Mouse (Mus musculus) neutrophil, adult 5-6 weeks (primary cell): Measurements from ENCODE around the gene Agap1. TPM values are rescaled to one million over a fixed set of nuclear protein-coding genes. Genes with fewer than 3 reads are reported as not detected.

ENCODE experiments used
- ATAC-seq: fragments of 151-379, 151-347 bp; 2 replicates; pipeline ENCODE4 v1.8.0; 2017; ENCODE audit warnings: mild to moderate bottlenecking, moderate TSS enrichment; ENCODE audit not compliant: insufficient number of reproducible peaks, poor library complexity, low FRiP score, severe bottlenecking; ENCODE audit errors: extremely low read depth
- total RNA-seq: library from RNA; stranded (forward); fragments of 200-1000 nt; gene quantifications from 2 replicates; pipeline ENCODE4 v1.2.3, GENCODE M21; 2017

Agap1 gene
- total RNA-seq, 1 experiment from 2014 or later = 9.7 TPM

DNA sequence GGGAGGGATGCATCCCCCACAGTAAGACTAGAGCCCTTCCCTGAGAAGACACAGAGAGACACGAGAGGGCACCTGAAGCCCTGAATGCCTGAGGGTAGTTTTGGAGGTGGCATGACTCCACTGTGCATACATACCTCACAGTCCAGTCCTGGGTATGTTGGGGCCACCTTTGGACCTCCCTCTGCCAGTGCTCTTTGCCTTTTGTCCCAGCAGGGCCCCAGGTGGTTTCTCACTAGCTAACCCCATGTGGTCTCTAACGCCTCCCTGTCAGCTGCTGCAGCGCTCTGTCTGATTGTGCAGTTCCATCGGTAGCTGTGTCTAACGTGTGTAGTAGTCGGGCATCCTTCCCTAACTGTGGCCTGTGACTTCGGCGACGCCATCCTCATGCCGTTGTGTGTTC, 172.3 kb downstream of the Agap1 start:
- ATAC-seq = no peak

DNA sequence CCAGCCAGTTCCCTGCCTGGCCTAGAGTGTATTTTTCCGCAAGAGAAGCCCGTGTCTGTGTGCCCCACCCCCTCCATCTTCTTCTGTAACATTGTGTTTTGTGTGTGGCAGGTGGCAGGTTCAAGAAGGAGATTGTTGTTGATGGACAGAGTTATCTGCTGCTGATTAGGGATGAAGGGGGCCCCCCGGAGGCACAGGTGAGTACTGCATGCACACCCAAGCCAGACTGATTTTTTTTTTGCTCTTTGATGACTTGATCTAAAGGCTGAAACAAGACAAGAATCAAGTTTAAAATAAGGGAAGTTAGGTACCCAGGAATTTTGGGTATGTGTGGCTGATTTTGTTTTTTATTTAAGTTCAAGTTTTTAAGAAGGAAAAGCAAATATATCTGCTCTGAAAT, 173.0 kb downstream of the Agap1 start:
- ATAC-seq = no peak

DNA sequence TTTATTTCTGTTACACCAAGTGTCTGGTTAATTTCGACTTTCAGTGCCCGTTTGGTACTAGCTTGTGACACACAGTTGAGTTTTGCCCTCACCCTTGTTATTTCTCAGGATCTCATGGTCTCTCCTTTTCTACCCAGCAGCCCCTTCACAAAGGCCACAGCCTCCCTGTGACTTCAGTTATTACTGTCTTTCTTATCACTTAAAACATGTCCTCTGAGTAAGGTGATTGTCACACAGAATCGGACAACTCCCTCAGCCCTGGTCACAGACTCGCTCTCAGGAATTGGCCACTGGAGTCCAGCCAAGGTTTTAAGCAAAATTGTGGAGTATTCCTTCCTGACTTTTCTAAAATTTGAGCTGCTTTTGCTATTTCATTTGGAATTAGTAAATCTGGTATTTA, 176.2 kb downstream of the Agap1 start:
- ATAC-seq = no peak

DNA sequence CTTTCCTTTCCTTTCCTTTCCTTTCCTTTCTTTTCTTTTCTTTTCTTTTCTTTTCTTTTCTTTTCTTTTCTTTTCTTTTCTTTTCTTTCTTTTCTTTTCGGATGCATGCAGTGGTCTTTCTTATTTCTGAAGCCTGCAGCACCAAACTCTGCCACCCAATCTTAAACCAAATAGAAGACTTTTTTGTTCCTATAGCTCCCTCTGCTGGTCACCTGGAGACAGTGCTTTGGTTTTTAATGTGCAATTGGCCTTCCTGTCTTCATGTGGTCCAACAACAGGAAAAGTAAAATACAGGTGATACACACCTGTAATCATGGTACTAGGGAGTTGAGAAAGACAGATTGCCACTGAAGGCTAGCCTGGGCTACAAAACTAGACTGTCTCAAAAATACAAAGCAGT, 177.1 kb downstream of the Agap1 start:
- peak; percentile 30; the same call in 1 of the 2 replicates for ATAC-seq

DNA sequence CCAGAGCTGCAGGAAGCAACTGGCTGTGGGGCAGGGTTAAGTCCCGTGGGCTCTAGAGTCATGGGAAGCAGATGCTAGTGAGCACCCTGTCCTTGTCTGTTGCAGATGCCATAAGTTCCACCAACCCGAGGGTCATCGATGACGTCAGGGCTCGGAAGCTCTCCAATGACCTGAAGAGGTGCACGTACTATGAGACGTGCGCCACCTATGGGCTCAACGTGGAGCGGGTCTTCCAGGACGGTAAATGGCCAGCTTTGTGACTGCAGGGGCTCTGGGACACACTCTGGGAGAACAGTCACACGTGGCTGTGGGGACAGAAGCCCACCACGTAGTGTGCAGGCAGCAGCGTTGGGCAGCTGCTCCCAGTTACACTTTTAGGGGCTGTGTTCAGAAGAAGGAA, 179.4 kb downstream of the Agap1 start:
- no peak for ATAC-seq

DNA sequence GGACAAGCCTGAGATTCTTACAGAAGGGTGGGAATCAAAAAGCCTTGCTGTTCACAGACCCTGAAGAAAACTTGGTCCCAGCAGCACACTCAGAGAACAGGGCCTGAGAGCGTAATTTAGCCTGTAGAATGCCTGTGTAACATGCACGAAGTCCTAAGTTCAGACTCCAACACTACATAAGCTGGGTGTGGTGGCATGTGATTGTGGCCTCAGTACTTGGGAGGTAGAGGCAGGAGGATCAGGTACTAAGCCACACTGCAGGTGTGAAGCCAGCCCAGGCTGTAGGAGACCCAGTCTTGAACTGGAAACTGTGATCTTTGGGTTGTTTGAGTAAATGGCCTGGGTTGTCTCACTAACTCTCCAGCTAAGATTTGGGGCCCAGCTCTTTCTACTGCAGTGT, 180.5 kb downstream of the Agap1 start:
- ATAC-seq = no peak

DNA sequence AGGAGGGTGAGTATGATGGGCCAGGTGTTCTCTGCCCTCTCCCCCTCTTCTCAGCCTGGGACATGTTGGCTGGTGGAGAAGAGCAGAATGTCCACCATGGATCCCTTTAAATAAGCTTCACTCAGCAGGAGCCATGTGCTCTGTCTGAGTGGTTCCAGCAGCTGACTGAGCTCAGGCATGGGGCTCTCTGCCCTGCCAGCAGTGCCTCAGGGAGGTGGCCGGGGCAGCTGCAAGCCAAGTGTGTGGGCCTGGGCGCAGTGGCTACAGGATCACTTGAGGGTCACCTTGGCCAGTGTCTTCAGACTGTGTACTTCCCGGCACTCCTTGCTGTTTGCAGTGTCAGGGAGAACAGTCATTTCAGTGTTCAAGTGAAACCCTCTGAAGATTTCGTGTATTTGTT, 183.1 kb downstream of the Agap1 start:
- ATAC-seq = no peak

DNA sequence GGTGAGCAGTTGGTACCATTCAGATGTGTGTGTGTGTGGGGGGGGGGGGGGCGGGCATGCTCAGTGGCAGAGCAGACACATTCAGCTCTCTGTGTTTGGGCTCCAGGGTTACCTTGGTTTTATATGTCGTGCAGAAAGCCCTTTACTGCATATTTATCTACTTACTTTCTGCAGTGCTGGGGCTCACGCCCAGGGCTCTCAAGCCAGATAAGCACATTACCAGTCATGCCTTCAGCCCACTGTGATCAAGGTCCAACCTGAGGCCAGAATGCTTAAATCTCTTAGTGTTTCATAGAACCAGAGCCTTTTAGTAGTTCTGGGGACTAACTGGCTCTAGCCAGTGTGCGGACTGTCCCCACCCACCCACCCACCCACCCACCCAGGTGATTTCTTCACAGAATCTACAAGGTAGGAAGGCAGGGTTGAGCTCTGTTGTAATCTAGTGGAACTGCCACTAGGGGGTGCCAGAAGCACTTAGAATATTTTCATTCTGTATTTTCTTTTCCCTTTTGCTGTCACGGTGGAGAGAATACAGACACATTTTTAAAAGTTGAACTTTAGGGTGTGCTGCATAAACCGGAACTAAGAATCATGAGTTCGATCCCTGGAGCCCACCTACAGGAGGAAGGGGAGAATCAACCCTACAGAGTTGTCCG, 189.0 kb downstream of the Agap1 start:
- ATAC-seq = peak; percentile 36; the same call in 1 of the 2 replicates

DNA sequence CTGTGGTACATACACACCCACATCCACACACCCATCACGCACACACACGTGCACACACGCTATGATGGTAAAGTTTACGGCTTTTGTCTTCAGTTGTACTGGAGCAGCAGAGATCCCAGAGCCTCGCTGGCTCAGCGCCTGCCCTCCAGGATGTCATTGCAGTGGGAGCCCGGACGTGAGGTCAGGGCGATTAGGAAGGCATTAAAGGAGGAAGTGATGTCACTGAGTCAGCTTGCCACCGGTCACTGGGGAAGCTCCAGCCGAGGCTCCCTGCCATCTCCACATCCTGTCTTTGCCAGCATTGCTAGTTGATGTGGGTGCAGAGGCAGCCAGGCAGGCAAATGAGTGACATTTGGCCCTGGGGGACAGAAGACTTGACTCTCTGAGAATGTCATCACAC, 189.5 kb downstream of the Agap1 start:
- ATAC-seq = peak; percentile 76

DNA sequence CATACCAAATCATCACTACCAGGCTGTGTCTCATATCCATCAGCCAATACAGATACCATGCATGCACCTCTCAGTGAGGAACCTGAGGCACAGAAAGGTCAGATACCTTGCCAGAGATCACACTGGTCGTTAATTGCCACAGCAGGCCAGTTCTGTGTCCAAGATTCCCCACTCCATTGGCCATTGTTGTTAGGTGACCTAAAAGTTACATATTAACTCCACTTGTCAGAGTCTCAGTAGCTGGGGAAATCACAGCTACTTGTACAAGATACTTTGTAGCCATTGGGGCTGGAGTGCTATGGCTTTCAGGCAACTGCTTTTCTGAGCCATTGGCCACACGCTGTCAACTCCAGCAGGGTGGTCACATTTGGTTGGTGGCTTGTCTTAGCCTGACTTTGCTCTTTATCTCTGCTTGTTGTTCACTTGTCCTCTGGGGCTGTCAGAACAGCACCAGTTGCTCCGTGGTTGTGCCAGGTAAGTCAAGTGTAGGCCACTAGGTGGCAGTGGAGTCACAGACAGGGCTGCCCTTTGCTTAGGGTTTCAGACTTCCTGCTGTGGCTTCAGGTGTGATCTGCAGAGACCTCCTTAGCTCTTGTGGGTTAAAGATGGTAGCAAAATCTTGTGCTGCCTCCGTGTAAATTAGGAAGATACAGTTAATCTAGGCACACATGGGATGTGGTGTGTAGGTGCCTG, 191.9 kb downstream of the Agap1 start:
- peak; percentile 60; the same call in 1 of the 2 replicates for ATAC-seq

DNA sequence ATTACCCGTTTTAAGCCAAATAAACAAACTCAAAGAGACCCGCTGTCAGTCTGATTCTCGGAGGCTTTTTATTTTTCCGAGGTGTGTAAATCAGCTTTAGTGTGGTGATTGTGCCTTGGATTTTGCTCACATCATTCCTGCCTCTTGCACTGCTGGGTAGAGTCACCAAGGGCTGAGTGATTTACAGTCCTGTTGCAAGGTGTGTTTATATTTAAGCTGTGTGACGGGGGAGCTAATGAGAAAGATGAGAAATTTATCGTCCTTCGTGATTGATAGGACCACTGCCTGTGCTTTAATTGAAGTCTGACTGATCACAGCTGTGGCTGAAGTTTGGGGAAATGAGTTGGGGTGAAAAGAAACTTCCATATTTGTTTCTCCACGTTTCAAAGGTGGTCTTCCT, 192.9 kb downstream of the Agap1 start:
- no peak for ATAC-seq

DNA sequence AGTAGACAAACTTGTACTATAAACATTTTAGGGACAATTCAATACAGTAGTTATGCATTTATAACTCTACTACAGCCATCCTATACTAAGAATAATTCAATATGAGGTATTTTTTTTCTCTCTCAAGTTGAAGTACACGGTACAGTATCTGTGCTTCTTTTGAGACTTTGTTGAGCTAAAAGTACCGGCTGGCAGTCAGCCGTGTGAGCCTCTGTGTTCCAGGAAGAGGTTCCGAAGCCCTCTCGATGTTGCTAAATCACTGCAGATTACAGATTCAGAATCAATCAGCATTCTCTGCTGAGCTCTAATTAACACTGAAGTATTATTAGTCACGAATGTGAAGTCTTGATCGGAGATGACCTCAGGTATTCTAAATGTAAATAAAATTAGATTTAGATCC, 196.0 kb downstream of the Agap1 start:
- ATAC-seq = no peak

DNA sequence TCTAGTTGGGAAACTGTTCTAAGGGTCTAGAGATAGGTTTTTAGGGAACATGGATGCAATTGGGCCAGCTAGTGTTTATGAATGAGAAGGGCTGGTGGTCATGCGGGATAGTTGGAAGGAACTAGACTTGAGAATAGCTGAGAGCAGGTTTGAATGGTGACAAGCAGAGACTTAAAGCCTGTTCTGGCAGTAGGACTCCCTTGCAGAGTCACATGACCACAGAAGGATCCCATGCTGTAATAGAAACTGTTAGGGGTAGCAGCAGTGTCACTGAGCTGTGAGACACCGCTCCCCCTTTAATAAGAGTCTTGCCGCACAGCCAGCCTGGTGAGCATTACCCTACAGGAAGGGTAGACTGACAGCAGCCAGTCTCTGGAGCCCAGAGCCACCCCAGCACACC, 201.6 kb downstream of the Agap1 start:
- ATAC-seq = no peak

DNA sequence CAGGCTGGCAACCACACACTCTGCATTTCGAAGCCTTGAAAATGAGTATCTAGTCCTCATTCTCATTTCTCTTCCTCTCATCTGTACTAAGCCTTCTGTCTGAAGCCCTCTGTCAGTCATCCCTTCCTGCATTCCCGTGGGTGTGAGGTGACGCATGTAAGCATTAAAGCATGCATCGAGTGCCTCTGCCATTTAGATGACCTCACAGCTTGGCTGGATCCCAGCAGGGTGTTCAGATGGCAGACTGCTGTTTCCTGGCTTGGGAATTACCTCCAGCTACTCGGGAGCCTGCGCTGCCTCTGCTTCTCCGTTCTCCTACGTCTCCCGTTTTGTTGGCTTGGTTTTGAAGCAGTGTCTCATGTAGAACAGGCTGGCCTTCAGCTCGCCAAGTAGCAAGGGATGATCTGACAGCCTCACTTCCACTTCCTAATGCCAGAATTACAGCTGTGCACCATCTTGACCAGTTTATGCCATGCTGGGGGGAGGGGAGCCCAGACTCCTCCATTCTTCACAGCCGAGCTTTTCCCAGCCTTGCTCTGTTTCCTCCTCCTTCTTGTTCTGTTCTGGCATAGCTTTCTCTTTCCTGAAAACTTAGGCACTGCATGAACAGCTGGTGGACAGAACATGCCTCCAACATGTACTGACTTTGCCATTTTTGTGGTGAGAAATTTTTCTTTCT, 202.2 kb downstream of the Agap1 start:
- no peak for ATAC-seq

DNA sequence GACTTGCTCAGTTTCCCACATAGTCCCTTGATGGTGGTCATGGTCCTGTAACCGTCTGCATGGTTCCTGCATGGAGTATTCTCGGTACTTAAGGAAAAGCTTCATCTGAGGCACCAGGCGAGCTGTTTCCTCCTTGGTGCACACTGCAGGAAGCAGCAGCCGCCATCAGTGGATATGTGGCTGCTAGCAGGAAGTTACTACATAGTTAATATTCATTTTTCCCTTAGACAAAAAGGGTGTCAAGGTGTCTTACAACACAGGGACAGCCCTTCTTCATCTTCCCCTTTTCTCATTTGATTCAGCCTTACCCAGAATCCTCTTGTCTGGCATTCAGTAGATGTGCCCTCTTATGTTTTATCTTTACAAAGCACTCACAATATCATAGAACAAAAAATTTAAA, 206.2 kb downstream of the Agap1 start:
- ATAC-seq = no peak

DNA sequence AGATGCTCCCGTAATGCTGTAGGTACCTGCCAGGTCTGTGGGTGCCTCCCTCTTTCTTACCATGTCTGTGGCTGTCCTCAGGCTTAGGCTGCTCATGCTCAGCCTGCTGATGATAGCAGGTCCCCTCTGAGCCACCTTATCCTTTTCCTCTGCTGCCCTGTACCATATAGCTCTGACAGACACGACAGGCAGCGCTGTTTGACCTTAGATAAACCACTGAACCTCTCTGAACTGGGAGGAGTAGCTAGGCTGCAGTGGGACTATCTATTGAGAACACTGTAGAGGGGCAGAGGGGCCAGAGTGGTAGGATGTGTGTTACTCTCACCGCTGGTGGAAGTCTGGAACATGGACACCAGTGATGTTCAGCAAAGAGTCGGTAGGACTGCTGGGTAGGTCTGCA, 211.5 kb downstream of the Agap1 start:
- no peak for ATAC-seq

DNA sequence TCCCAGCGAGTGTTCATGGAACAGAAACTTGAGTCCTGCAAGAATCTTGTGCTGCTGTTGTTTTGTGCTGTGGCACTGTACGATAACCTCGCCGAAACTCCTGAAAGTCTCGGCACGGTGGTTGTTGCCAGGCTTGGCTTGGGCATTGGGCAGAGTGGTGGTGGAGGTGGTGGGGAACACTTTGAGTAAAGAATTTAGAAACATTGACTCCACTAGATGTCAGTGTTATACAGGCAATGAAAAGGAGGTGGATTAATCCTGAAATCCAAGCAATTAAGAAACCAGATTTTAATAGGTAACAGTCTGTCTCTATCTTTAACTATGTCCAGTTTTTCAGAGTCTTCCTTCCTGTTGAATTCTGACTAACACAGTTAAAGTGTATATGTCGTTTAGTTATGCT, 212.8 kb downstream of the Agap1 start:
- no peak for ATAC-seq

DNA sequence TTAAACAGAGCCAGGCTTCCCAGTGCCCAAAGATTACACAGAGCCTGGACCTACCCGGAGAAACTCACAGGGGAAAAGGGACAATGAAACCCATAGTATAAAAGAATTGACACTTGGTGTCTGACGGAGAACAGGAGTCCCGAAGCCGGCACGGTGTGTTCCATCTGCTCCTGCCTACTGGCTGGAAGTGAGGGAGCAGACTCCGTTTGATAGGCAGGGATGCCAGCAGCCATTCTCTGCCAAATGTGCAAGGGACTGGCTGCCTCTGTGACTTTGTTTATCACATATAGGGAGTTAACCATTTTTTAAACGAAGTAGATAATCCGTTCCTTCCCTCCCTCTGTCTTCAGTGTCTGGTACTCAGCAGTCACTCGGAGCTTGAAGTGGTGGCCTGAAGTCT, 214.0 kb downstream of the Agap1 start:
- ATAC-seq = no peak

DNA sequence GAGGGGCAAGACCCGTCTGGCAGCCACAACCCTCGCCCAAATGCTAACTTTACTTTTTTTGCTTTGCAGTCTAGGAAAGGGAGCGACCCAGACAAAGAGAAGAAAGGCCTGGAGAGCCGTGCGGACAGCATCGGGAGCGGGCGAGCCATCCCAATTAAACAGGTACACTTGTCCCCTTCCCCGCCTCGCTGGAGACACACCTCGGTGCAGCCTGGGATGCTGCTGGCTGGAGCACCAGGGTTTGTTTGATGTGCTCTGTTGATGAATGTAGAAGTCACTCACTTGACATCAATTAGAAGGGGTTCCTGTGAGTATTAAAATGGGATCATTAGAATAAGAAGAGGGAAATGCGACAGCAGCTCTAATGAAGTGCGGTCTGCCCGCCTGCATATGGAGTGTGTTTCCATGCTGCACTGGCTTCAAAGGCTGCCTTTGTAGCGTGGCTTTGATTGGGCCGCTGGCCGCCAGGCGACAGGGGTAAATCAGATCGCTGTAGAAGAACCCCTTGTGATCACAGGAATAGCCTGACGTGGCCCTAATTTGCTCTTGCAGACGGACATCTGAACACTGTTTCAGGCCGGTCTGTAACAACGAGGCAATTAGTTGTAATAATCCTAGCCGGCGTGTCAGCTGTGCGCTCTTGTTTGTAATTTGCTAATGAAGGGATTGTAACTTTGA, 216.6 kb downstream of the Agap1 start:
- ATAC-seq = no peak

DNA sequence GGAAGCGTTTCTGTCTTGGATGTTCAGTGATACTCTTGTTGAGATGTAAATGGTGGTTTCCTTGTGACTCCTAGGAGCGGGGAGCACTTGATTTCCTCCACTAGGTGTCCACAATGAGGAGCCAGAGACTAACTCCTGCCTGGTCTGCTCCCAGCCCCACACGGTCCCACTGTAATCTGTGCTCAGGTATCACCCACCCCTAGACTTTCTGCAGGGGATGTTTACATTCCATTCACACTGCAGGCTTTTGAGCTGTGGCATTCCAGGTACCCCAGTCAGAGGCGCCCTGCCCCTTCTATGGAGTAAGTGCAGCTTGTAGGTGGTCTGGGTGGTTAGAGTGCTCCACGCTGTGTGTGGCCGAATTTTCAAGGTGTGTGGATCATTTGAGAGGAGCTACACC, 218.5 kb downstream of the Agap1 start:
- ATAC-seq = no peak
